Comparison of ENCODE assay signal across 15 mouse cellular contexts in the genomic region with DNA sequence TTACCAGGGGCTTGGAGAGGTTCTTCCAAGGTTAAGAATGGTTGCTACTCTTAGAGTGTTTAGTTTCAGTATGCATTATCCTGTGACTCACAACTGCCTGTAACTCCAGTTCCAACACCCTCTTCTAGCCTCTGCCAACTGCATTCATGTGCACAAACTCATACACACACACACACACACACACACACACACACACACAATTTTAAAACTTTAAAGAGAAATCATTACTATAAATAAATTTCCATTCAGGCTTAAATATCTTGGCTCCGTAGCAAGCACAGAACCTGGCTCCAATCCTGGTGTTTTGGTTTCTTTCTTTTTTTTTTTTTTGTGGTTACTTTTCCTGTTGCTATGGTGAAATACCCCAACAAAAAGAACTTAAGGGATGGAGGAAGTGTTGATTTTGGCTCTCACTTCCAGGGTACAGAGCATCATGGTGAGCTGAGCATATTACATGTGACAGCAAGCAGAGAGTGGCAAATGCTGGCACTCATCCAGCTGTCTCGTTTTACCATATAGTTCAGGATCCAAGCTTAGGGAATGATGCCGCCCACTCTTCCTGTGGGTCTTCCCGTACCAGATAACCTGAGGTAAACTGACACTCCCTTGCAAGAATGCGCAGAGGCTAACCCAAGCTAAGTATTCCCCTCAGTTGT. TPM values are rescaled to one million over a fixed set of nuclear protein-coding genes. Genes with fewer than 3 reads are reported as not detected.
A peak's percentile ranks its signal among the peaks of the same experiment; 100 is the strongest.
DNase-seq lines count a peak whose midpoint lies in the region.
"Had no signal": no experiment of that assay in that cellular context is flagged by ENCODE, and none has a peak within 500 bp of the region (broad histone marks: within the 10 kb centered on the region; RNA-seq: fewer than 3 reads in every experiment).

No protein-coding gene starts in this region.

- peak; percentile 41 to 42 for DNase-seq in cerebellum, postnatal 10 days
- DNase-seq in cerebellum, adult 8-10 months = no peak
- peak; percentile 20 to 47 for DNase-seq in left cerebral cortex, postnatal 25 days (ENCODE audit: low spot score in 2 of 2)
- DNase-seq in left cerebral cortex, postnatal 36 days (ENCODE audit: low spot score in 2 of 2) = no peak
- peak; percentile 73 for DNase-seq in NIH3T3 (ENCODE audit: low read depth)
- DNase-seq in lung, postnatal 14 days = peak; percentile 15
- no peak for DNase-seq in layer of hippocampus, adult 18-20 months (ENCODE audit: low spot score in 2 of 2)
- no peak for DNase-seq in testis, postnatal 14 days (ENCODE audit: low spot score)
- DNase-seq: adrenal gland, postnatal 14 days; gastrocnemius, postnatal 36 days; kidney, adult 2 months; kidney, postnatal 4 days; right cerebral cortex, postnatal 14 days; thymus, postnatal 25 days had no signal

- intact Hi-C loops in left cerebral cortex, postnatal 25 days (cut with DNase I) = loop anchor here (10.0 kb wide), 1 partner anchor 111 kb away; a partner anchor contains a TSS
- intact Hi-C loops in left cerebral cortex, postnatal 36 days (cut with DNase I) = no loop called here

RNA-seq across cellular contexts. Expression of a gene that starts 10.2 kb away (rescaled TPM):
- total RNA-seq in left cerebral cortex, postnatal 25 days (2021) = 1 to 10 TPM; 1.3 to 1.7 TPM
- total RNA-seq in left cerebral cortex, postnatal 36 days (2021) = 1 to 10 TPM; 1.1 to 2.1 TPM
- total RNA-seq in layer of hippocampus, adult 18-20 months (2021) = 1 to 10 TPM; 1.4 to 2.2 TPM
- total RNA-seq: adrenal gland, postnatal 14 days; gastrocnemius, postnatal 36 days had no signal

RNA-seq across cellular contexts. Expression of a gene that starts 34.8 kb away (rescaled TPM):
- 100 to 1,000 TPM; 101 to 103 TPM for total RNA-seq in left cerebral cortex, postnatal 25 days (2021)
- 100 to 1,000 TPM in 1 of 2 experiments, 10 to 100 TPM in 1; 99.9 to 111 TPM for total RNA-seq in left cerebral cortex, postnatal 36 days (2021)
- total RNA-seq in layer of hippocampus, adult 18-20 months (2021) = 100 to 1,000 TPM; 122 TPM
- total RNA-seq: adrenal gland, postnatal 14 days; gastrocnemius, postnatal 36 days had no signal

RNA-seq across cellular contexts. Expression of a gene that starts 38.7 kb away (rescaled TPM):
- not detected for total RNA-seq in left cerebral cortex, postnatal 25 days (2021)
- total RNA-seq in left cerebral cortex, postnatal 36 days (2021) = not detected
- not detected for total RNA-seq in layer of hippocampus, adult 18-20 months (2021)
- total RNA-seq: adrenal gland, postnatal 14 days; gastrocnemius, postnatal 36 days; left cerebral cortex, adult 18-20 months had no signal

Comparison
In these comparisons a context has a peak if more than half of its experiments do, and no peak if none do; other contexts are left out.
1. DNase-seq: peak in cerebellum, postnatal 10 days (2 of 2), left cerebral cortex, postnatal 25 days (2 of 2), NIH3T3 (single experiment) and lung, postnatal 14 days (single experiment); none in cerebellum, adult 8-10 months (single experiment), left cerebral cortex, postnatal 36 days (0 of 2), layer of hippocampus, adult 18-20 months (0 of 2) and testis, postnatal 14 days (single experiment).